Mouse (Mus musculus): ENCODE results near the gene Akt1s1.

DNA sequence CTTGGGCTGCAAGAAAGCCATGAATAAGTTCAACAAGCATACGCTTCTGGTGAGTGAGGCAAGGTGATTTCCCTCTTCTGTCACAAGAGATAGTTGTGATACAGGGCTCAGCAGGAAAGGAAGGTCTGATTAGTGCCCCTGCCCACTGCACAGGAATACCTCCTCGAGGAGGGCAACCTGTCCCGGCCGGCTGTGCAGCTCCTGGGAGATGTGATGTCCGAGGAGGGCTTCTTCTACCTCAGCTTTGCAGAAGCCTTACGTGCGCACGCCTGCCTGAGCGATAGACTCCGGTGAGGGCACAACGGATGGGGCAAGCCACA lies 9.7 kb upstream of the Akt1s1 start:
- TF ChIP-seq POLR2A (IDR thresholded peaks at IDR 0.05; ENCODE audit: low read depth, low read length) (no peak), CTCF (IDR thresholded peaks at IDR 0.05; ENCODE audit: extremely low read depth, insufficient read length, insufficient replicate concordance, low read depth, low read length) (no peak)
